23 mouse cellular contexts compared by ENCODE assay signal in the genomic region with DNA sequence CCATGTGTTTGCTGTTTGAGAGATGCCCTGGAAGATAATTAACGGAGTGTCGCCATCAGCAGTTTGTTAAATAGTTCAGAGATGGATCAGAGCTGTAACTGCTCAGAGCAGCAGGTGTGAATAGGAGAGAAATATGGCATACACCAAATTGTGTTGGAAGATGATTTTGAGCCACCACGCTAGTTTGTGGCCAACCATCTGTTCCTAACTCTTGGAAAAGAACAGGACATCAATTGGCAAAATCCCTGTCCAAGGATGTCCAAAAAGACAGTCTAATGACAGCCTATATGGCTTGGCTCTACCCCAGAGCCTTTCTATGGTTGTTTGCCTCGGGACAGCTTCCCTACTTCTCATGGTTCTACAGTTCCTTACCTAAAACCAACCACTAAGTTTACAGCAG. TPM values are rescaled to one million over a fixed set of nuclear protein-coding genes. Genes with fewer than 3 reads are reported as not detected.
A peak's percentile ranks its signal among the peaks of the same experiment; 100 is the strongest.
DNase-seq lines count a peak whose midpoint lies in the region; ATAC-seq and TF ChIP-seq lines count a peak whose summit lies in the region.
"Had no signal": no experiment of that assay in that cellular context is flagged by ENCODE, and none has a peak within 500 bp of the region (broad histone marks: within the 10 kb centered on the region; RNA-seq: fewer than 3 reads in every experiment).

No protein-coding gene starts in this region.

- H3K9me3 ChIP-seq in forebrain, postnatal 0 days (ENCODE audit: low read length) = no peaks in the 10 kb centered on the region
- no peaks in the 10 kb centered on the region for H3K9me3 ChIP-seq in forebrain, embryonic 11.5 days (ENCODE audit: control insufficient read depth, low read length)
- H3K9me3 ChIP-seq in hindbrain, embryonic 13.5 days = no peaks in the 10 kb centered on the region
- H3K9me3 ChIP-seq: forebrain, embryonic 10.5 days; heart, embryonic 10.5 days; heart, embryonic 13.5 days; hindbrain, embryonic 15.5 days had no signal

- no peak overlapping the region for H3K27ac ChIP-seq in forebrain, postnatal 0 days (ENCODE audit: low read depth, low read length)
- no peak overlapping the region for H3K27ac ChIP-seq in forebrain, embryonic 11.5 days (ENCODE audit: low read depth, low read length)
- H3K27ac ChIP-seq in hindbrain, embryonic 13.5 days = no peak overlapping the region
- H3K27ac ChIP-seq: forebrain, embryonic 10.5 days; heart, adult 2 months; heart, embryonic 10.5 days; heart, embryonic 13.5 days; hindbrain, embryonic 15.5 days had no signal

- H3K27me3 ChIP-seq in forebrain, postnatal 0 days (ENCODE audit: insufficient read depth, low read length) = no peaks in the 10 kb centered on the region
- no peaks in the 10 kb centered on the region for H3K27me3 ChIP-seq in forebrain, embryonic 11.5 days (ENCODE audit: control insufficient read depth, insufficient read depth, low read length)
- H3K27me3 ChIP-seq in hindbrain, embryonic 13.5 days = no peaks in the 10 kb centered on the region
- H3K27me3 ChIP-seq: heart, embryonic 13.5 days; hindbrain, embryonic 15.5 days had no signal

- no peak overlapping the region for H3K9ac ChIP-seq in forebrain, postnatal 0 days
- no peak overlapping the region for H3K9ac ChIP-seq in forebrain, embryonic 11.5 days (ENCODE audit: low read length)
- no peak overlapping the region for H3K9ac ChIP-seq in hindbrain, embryonic 13.5 days
- H3K9ac ChIP-seq: heart, embryonic 13.5 days; hindbrain, embryonic 15.5 days had no signal

- no peaks in the 10 kb centered on the region for H3K36me3 ChIP-seq in forebrain, postnatal 0 days (ENCODE audit: insufficient read depth)
- H3K36me3 ChIP-seq in forebrain, embryonic 11.5 days (ENCODE audit: control insufficient read depth, insufficient read depth, low read length) = no peaks in the 10 kb centered on the region
- no peaks in the 10 kb centered on the region for H3K36me3 ChIP-seq in hindbrain, embryonic 13.5 days
- H3K36me3 ChIP-seq: forebrain, embryonic 10.5 days; heart, embryonic 10.5 days; heart, embryonic 13.5 days; hindbrain, embryonic 15.5 days had no signal

- no peak for TF ChIP-seq CTCF in forebrain, postnatal 0 days (IDR thresholded peaks at IDR 0.05; ENCODE audit: low read depth)

- WGBS in forebrain, postnatal 0 days = 77% methylated on average over 4 of the region's 4 CpGs
- 88% methylated on average over 4 of the region's 4 CpGs for WGBS in forebrain, embryonic 11.5 days
- 91% methylated on average over 4 of the region's 4 CpGs for WGBS in hindbrain, embryonic 13.5 days

- H3K4me1 ChIP-seq in forebrain, postnatal 0 days (ENCODE audit: insufficient read depth) = peaks cover 3% of the 10 kb centered on the region; the same call in 1 of the 2 replicates
- H3K4me1 ChIP-seq in forebrain, embryonic 11.5 days (replicated peaks; ENCODE audit: control insufficient read depth, insufficient read depth, low read length) = no peaks in the 10 kb centered on the region
- H3K4me1 ChIP-seq in hindbrain, embryonic 13.5 days (replicated peaks) = no peaks in the 10 kb centered on the region
- H3K4me1 ChIP-seq: forebrain, embryonic 10.5 days; heart, embryonic 10.5 days; heart, embryonic 13.5 days; hindbrain, embryonic 15.5 days had no signal

- no peak overlapping the region for H3K4me2 ChIP-seq in forebrain, postnatal 0 days (ENCODE audit: low read depth)
- no peak overlapping the region for H3K4me2 ChIP-seq in forebrain, embryonic 11.5 days (ENCODE audit: low read depth, low read length, severe bottlenecking)
- no peak overlapping the region for H3K4me2 ChIP-seq in hindbrain, embryonic 13.5 days
- H3K4me2 ChIP-seq: heart, embryonic 13.5 days; hindbrain, embryonic 15.5 days had no signal

- no peak overlapping the region for H3K4me3 ChIP-seq in forebrain, postnatal 0 days (ENCODE audit: low read depth, low read length)
- H3K4me3 ChIP-seq in forebrain, embryonic 11.5 days (ENCODE audit: low read depth, low read length) = no peak overlapping the region
- H3K4me3 ChIP-seq in hindbrain, embryonic 13.5 days = no peak overlapping the region
- H3K4me3 ChIP-seq: forebrain, embryonic 10.5 days; heart, adult 2 months; heart, embryonic 10.5 days; heart, embryonic 13.5 days; hindbrain, embryonic 15.5 days had no signal

- ATAC-seq in forebrain, postnatal 0 days = no peak
- ATAC-seq in forebrain, embryonic 11.5 days (replicated peaks; ENCODE audit: low FRiP score) = no peak
- ATAC-seq in hindbrain, embryonic 13.5 days (ENCODE audit: low FRiP score) = no peak
- ATAC-seq: activated CD4-positive, CD25-positive, alpha-beta regulatory T cell, adult 4 months; forebrain, embryonic 14.5 days; intestine, postnatal 0 days had no signal

- peak; percentile 20 for DNase-seq in cerebellum, adult 11 months
- DNase-seq in cerebellum, postnatal 4 days (ENCODE audit: low spot score in 2 of 2) = no peak
- peak; percentile 21 for DNase-seq in forebrain, postnatal 0 days
- DNase-seq in forebrain, embryonic 11.5 days (ENCODE audit: low spot score) = no peak
- DNase-seq in cerebellum, postnatal 25 days = peak; percentile 23 to 25
- DNase-seq: adrenal gland, adult 8-10 months; adrenal gland, postnatal 25 days; embryo, embryonic 11 days; gastrocnemius, postnatal 10 days; gastrocnemius, postnatal 36 days; heart, adult 2 months; heart, postnatal 14 days; heart, postnatal 4 days; kidney, adult 2 months had no signal

RNA-seq across cellular contexts. Expression of a gene that starts 49.5 kb away (rescaled TPM):
- 91.6 and 96.7 TPM in 2 replicates for total RNA-seq in forebrain, postnatal 0 days (2014; rRNA removed)
- polyA plus RNA-seq in forebrain, postnatal 0 days (2015; fragmentation: Nextera tagmentation; extraction: Ambion mirVana) = 46.7 and 63.1 TPM in 2 replicates
- polyA plus RNA-seq in forebrain, embryonic 11.5 days (2014; fragmentation: Nextera tagmentation; extraction: Ambion mirVana) = 48.7 and 60.9 TPM in 2 replicates
- polyA plus RNA-seq in hindbrain, embryonic 13.5 days (2015; fragmentation: Nextera tagmentation; extraction: Ambion mirVana) = 69.8 and 70.4 TPM in 2 replicates
- total RNA-seq: granulocyte monocyte progenitor cell, adult 5-6 weeks had no signal
- polyA plus RNA-seq: activated CD4-positive, CD25-positive, alpha-beta regulatory T cell, adult 4 months had no signal

Comparison
In these comparisons a context has a peak if more than half of its experiments do, and no peak if none do; other contexts are left out.
1. DNase-seq: peak in cerebellum, adult 11 months (single experiment), forebrain, postnatal 0 days (single experiment) and cerebellum, postnatal 25 days (2 of 2); none in cerebellum, postnatal 4 days (0 of 2) and forebrain, embryonic 11.5 days (single experiment).